Mouse (Mus musculus): ENCODE data around the gene Lrit3.

The Lrit3 gene

DNA sequence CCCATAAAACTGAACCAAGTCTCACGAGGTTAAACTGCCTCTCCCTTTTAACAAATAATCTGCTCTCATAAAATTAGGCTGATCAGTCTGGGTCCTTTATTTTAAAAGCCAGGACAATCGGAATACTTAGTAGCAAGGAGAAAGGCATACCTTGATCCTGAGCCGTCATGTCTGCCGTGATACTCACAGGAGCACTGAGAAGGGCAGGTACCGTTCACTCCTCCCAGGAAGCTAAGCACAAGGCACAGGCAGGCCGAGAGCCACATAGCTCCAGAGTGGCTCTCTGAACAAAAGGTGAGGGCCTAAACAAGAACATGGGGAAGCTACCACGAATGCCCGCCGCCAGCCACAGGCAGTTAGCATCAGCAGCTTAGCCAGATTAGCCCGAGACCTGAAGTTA lies at the start of gene Lrit3:
Gene Lrit3 (minus strand): TSS at position 266 of the 400 bp plus-strand sequence.
- DNase-seq: no peak

DNA sequence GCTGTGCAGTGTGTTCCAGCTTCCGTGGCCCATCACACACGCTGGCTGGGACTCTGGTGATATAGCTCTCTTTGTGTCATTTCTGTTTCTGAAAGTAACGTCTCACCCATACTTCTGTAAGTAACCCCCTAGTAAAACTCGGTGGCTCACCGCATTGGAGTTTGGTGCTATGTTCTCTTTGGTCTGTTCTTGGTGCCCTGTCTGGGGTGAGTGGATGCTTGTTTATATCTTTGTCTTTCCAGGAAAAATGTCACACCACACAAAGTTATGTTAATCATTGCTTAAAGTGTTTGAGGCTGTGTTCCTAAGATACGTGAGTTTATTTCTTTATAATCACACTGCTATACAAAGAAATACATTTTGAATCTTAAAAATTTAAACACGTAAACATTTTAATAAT lies 43.0 kb upstream of the Lrit3 start:
- no peak for DNase-seq

DNA sequence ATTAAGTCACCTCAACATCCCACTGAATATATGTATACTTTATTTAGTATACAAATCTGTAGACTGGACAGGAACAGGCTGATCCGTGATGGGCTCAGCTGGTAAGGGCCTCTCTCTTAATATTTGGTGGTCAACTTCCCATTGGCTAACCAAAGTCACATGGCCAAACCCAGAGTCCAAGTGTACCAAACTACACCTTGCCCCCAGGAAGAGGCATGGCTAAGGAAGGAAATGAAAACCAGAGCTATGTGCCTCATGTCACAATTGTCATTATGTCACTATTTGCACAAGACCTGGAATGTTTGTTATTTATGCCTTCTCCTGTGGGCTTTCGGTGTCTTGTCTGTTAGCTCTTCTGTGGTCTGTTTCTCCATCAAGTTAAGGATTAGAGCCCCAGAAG lies 42.0 kb upstream of the Lrit3 start:
- no peak for DNase-seq

GRCm38 (mm10) chr3:129838017-129838416 lies 34.2 kb upstream of the Lrit3 start:
- no peak for DNase-seq

DNA sequence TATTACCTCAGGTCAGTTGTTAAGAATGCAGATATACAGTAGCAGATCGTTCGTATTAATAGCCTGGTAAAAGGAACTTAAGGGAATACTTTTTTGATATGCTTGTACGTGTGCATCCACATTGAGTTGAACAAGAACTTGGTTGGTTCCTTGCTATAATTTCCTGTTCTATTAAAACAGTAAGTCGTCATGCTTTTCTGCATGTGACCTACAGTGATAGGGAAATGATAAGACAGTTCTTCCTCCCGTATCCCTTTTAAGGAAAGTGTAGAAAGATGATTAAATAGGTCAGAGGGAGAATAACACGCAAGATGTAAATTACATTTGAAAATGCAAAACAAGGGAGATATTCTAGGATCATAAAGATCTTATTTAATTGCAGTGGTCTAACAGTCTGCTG lies 33.1 kb upstream of the Lrit3 start:
- no peak for DNase-seq

- no peak for DNase-seq
These were observed 32.3 kb upstream of the Lrit3 start for GRCm38 (mm10) chr3:129836051-129836697.

GRCm38 (mm10) chr3:129835388-129835934 lies 31.6 kb upstream of the Lrit3 start, which contains the start of gene Cfi:
TSS of gene Cfi (plus strand) at chr3:129835884.
- DNase-seq: no peak

- DNase-seq: peak; percentile 95
These were observed 27.3 kb upstream of the Lrit3 start, which contains the start of gene Gar1 for GRCm38 (mm10) chr3:129831035-129831568. TSS of gene Gar1 (minus strand) at chr3:129831396.

DNA sequence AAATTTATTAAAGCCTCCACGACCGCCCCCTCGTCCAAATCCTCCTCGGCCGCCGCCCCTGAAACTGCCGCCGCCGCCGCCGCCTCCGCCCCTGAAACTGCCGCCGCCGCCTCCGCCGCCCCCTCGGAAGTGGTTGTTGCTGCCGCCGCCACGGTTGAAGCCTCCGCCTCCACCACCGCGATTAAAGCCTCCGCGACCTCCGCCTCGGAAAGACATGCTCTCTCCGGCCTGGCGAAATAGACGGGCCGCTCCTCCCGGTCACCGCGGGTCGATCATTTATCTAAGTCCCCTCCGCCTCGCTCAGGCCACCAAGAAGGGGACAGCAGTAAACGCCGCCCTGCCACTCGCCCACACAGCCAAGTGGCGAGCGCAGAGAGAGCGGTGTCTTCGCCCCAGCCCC lies 26.8 kb upstream of the Lrit3 start:
- no peak for DNase-seq

- no peak for DNase-seq
These were observed 23.9 kb upstream of the Lrit3 start for GRCm38 (mm10) chr3:129827691-129828090.

DNA sequence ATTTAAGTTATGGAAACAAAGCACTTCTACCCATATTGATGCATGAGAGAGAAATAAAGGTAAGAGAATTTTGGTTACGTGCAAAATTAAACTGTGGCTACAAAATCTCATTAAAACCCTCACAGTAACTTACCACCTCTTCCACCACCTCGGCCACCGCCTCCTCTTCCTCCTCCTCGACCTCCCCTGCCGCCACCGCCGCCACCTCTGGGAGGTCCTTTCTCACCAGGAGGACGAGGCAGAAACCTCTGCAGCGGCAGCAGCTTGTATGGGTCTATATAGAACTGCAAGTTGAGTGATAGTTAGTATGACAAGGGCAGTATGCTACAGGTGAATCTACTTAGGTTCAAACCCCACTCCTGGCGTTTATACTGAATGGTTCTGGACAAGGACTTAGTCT lies 22.9 kb upstream of the Lrit3 start:
- DNase-seq: no peak

GRCm38 (mm10) chr3:129824891-129825290 lies 21.1 kb upstream of the Lrit3 start:
- no peak for DNase-seq

- no peak for DNase-seq
These were observed 20.3 kb upstream of the Lrit3 start for GRCm38 (mm10) chr3:129824146-129824545.

GRCm38 (mm10) chr3:129823293-129823692 lies 19.5 kb upstream of the Lrit3 start:
- no peak for DNase-seq

GRCm38 (mm10) chr3:129822206-129822775 lies 18.5 kb upstream of the Lrit3 start, which contains the start of gene Rrh:
TSS of gene Rrh (minus strand) at chr3:129822587.
- no peak for DNase-seq

- DNase-seq: no peak
These were observed 17.9 kb upstream of the Lrit3 start for GRCm38 (mm10) chr3:129821736-129822135.

DNA sequence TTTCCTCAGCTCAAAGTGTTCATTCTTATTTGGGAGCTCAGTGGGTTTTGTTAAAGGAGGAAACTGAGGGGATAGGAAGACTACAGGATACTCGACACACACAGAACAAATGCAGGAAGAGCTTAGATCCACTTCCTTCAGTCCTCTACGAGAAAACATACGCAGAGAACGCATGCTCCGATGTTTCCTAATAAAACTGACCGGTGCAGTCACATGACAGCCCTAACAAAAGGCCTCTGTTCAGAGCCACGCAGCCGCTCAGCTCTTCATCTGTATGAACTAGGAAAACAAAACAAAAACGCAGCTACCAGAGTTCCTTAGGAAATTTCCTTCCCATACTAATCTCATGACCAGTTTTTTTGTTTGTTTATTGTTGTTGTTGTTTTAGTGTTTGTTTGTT lies 17.0 kb upstream of the Lrit3 start:
- no peak for DNase-seq

DNA sequence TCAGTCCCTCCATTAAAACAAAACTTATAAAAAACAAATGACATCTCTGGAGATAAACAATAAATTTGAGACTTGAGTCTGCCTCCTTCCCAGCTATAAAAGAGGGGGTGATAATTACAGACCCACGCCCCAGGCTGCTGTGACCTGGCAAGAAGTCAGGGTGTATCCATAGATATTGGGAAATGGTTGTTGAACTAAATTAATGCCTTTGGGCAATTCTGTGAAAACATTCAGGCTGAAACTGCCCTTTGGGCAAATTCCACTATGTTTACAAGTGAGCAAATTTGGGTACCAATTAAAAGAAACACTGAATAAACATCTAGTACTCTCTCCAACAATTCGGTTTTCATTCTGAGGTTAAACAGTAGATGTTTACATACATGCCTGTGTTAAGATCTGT lies 4.8 kb downstream of the Lrit3 start:
- DNase-seq: no peak

GRCm38 (mm10) chr3:129798551-129798950 lies 5.3 kb downstream of the Lrit3 start:
- DNase-seq: no peak

DNA sequence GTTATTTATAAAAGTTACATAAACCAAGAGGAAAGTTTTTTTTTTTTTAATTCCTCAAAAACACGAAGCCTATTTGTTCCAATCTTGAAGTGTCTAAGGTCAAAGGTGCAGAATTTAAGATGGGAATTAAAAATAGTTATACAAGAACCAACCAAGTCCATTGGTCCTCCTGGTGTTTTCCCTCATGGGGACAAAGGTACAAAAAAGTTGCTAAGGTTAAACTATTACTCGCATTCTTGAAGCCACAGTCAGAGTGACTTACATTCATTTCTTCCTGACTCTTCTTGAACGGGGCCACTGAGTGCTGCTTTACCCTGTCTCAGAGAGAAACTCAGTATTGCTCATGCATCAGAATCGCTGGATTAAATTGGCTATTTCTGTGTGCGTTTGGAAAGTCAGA lies 6.5 kb downstream of the Lrit3 start:
- no peak for DNase-seq

DNA sequence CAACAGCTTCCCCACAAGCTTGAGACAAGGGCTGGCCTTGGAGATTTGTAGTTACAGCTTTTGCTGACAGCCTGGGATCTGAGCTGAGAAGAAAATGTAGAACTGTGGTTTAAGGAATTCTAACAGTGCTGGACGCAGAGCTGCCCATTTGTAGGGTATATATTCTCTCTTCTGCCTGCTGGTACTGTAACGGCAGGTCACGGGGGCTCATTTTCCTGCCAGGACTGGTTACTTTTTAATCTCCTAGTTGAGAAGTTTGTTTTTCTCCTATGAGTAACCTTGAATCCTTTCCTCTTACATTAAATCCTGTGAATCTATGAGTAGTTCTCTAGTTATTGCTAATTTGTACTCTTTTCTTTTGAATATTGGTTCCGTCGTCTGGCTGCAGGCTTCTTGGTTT lies 10.0 kb downstream of the Lrit3 start:
- no peak for DNase-seq

GRCm38 (mm10) chr3:129782746-129783145 lies 21.1 kb downstream of the Lrit3 start:
- no peak for DNase-seq

GRCm38 (mm10) chr3:129781435-129781834 lies 22.4 kb downstream of the Lrit3 start:
- no peak for DNase-seq

- no peak for DNase-seq
These were observed 32.6 kb downstream of the Lrit3 start for GRCm38 (mm10) chr3:129771210-129771609.
